Comparison of ENCODE assay signal across 16 mouse cellular contexts in genomic region chr5:66052777-66053548, GRCm38 (mm10). TPM values are rescaled to one million over a fixed set of nuclear protein-coding genes. Genes with fewer than 3 reads are reported as not detected.
A peak's percentile ranks its signal among the peaks of the same experiment; 100 is the strongest.
DNase-seq lines count a peak whose midpoint lies in the region; ATAC-seq lines count a peak whose summit lies in the region.
"Had no signal": no experiment of that assay in that cellular context is flagged by ENCODE, and none has a peak within 500 bp of the region (broad histone marks: within the 10 kb centered on the region; RNA-seq: fewer than 3 reads in every experiment).

No protein-coding gene starts in this region.

- H3K36me3 ChIP-seq in stomach, embryonic 15.5 days = no peaks in the 10 kb centered on the region
- H3K36me3 ChIP-seq in hindbrain, embryonic 11.5 days (ENCODE audit: control insufficient read depth, insufficient read depth, low read length) = no peaks in the 10 kb centered on the region
- H3K36me3 ChIP-seq: hindbrain, embryonic 13.5 days; lung, embryonic 15.5 days had no signal

- H3K4me2 ChIP-seq in stomach, embryonic 15.5 days = peak overlapping the region; percentile 26
- no peak overlapping the region for H3K4me2 ChIP-seq in hindbrain, embryonic 11.5 days (replicated peaks; ENCODE audit: low read depth, low read length)
- H3K4me2 ChIP-seq: hindbrain, embryonic 13.5 days; lung, embryonic 15.5 days had no signal

- H3K4me3 ChIP-seq in stomach, embryonic 15.5 days (replicated peaks) = peak overlapping the region; percentile 31
- H3K4me3 ChIP-seq in hindbrain, embryonic 11.5 days (ENCODE audit: low read depth, low read length) = no peak overlapping the region
- H3K4me3 ChIP-seq: hindbrain, embryonic 13.5 days; lung, embryonic 15.5 days had no signal

- peak; percentile 87 for ATAC-seq in stomach, embryonic 15.5 days (ENCODE audit: insufficient read depth, low FRiP score, low read depth)
- no peak for ATAC-seq in hindbrain, embryonic 11.5 days (ENCODE audit: low FRiP score)

- no peak overlapping the region for H3K9ac ChIP-seq in stomach, embryonic 15.5 days
- H3K9ac ChIP-seq in hindbrain, embryonic 11.5 days (ENCODE audit: low read depth, low read length) = no peak overlapping the region
- H3K9ac ChIP-seq: hindbrain, embryonic 13.5 days; lung, embryonic 15.5 days had no signal

- no peaks in the 10 kb centered on the region for H3K27me3 ChIP-seq in stomach, embryonic 15.5 days (replicated peaks)
- no peaks in the 10 kb centered on the region for H3K27me3 ChIP-seq in hindbrain, embryonic 11.5 days (ENCODE audit: control insufficient read depth, insufficient read depth, low read length)
- H3K27me3 ChIP-seq: hindbrain, embryonic 13.5 days; lung, embryonic 15.5 days had no signal

- WGBS in large intestine, adult 2 months = 37% methylated on average over 20 of the region's 20 CpGs
- 60% methylated on average over 20 of the region's 20 CpGs for WGBS in stomach, embryonic 15.5 days
- WGBS in hindbrain, embryonic 11.5 days = 89% methylated on average over 20 of the region's 20 CpGs

- peak overlapping the region; percentile 81 for H3K27ac ChIP-seq in stomach, embryonic 15.5 days
- H3K27ac ChIP-seq in hindbrain, embryonic 11.5 days (ENCODE audit: low read depth, low read length) = no peak overlapping the region
- H3K27ac ChIP-seq: hindbrain, embryonic 13.5 days; lung, embryonic 15.5 days had no signal

- peak; percentile 23 for DNase-seq in gastrocnemius, adult 18-20 months (ENCODE audit: low spot score)
- DNase-seq in gastrocnemius, postnatal 10 days = no peak
- peak; percentile 97 for DNase-seq in kidney, adult 9 months
- peak; percentile 90 for DNase-seq in large intestine, adult 2 months (ENCODE audit: low read depth, low spot score)
- no peak for DNase-seq in cerebellum, postnatal 14 days
- no peak for DNase-seq in hindbrain, embryonic 11.5 days (ENCODE audit: low spot score)
- DNase-seq in ovary, postnatal 10 days (ENCODE audit: low spot score) = no peak
- DNase-seq: cerebellum, adult 2 months; thymus, postnatal 25 days had no signal

- H3K4me1 ChIP-seq in stomach, embryonic 15.5 days = 0 out of 2 replicates have a peak, but pooled peaks cover 5% of the 10 kb centered on the region
- H3K4me1 ChIP-seq in hindbrain, embryonic 11.5 days (replicated peaks; ENCODE audit: control insufficient read depth, insufficient read depth, low read length) = no peaks in the 10 kb centered on the region
- H3K4me1 ChIP-seq: hindbrain, embryonic 13.5 days; lung, embryonic 15.5 days had no signal

- H3K9me3 ChIP-seq in stomach, embryonic 15.5 days = no peaks in the 10 kb centered on the region
- H3K9me3 ChIP-seq in hindbrain, embryonic 11.5 days (ENCODE audit: control insufficient read depth, low read length) = no peaks in the 10 kb centered on the region
- H3K9me3 ChIP-seq: hindbrain, embryonic 13.5 days; lung, embryonic 15.5 days had no signal

RNA-seq across cellular contexts. Expression of gene 9130230L23Rik, which starts 48.9 kb away (rescaled TPM):
- not detected for total RNA-seq in gastrocnemius, adult 18-20 months (2021)
- total RNA-seq in gastrocnemius, postnatal 10 days (2021) = under 1 TPM in 1 of 2 experiments, not detected in 1; 0.23 TPM
- 7.3 and 17.6 TPM in 2 replicates for polyA plus RNA-seq in large intestine, adult 2 months (2012; rRNA removed)
- 2.2 and 3.2 TPM in 2 replicates for polyA plus RNA-seq in stomach, embryonic 15.5 days (2015; fragmentation: Nextera tagmentation; extraction: Ambion mirVana)
- 0.32 and 0.40 TPM in 2 replicates for polyA plus RNA-seq in hindbrain, embryonic 11.5 days (2014; fragmentation: Nextera tagmentation; extraction: Ambion mirVana)
- total RNA-seq: granulocyte monocyte progenitor cell, adult 5-6 weeks; layer of hippocampus, adult 8-10 months; left cerebral cortex, postnatal 25 days; megakaryocyte-erythroid progenitor cell, adult 5-6 weeks had no signal
- polyA plus RNA-seq: cerebellum, adult 2 months had no signal

Comparison
In these comparisons a context has a peak if more than half of its experiments do, and no peak if none do; other contexts are left out.
1. DNase-seq: peak in gastrocnemius, adult 18-20 months (single experiment), kidney, adult 9 months (single experiment) and large intestine, adult 2 months (single experiment); none in gastrocnemius, postnatal 10 days (single experiment), cerebellum, postnatal 14 days (0 of 2), hindbrain, embryonic 11.5 days (single experiment) and ovary, postnatal 10 days (single experiment).